Mouse (Mus musculus) myocyte (in vitro differentiated cells): Measurements from ENCODE around the gene Ppp6r3. TPM values are rescaled to one million over a fixed set of nuclear protein-coding genes. Genes with fewer than 3 reads are reported as not detected.

ENCODE experiments used
- H3K27me3 ChIP-seq: one replicate; pipeline ENCODE4 v1.6.1; 2011; ENCODE audit not compliant: control insufficient read depth, insufficient read depth, insufficient read length
- H3K36me3 ChIP-seq: one replicate; pipeline ENCODE4 v1.6.1; 2011; ENCODE audit not compliant: control insufficient read depth, insufficient read depth
- H3K4me2 ChIP-seq: one replicate; pipeline ENCODE4 v1.6.1; 2011; ENCODE audit warnings: low read depth, control low read depth
- H3K4me3 ChIP-seq: one replicate; pipeline ENCODE4 v1.5.1; 2011; ENCODE audit warnings: mild to moderate bottlenecking, control low read depth, moderate library complexity
- H3K79me2 ChIP-seq: one replicate; pipeline ENCODE4 v1.6.1; 2011; ENCODE audit not compliant: control insufficient read depth, insufficient read depth
- H3ac ChIP-seq: one replicate; pipeline ENCODE4 v1.6.1; 2011; ENCODE audit not compliant: control insufficient read depth, insufficient read length
- CEBPB ChIP-seq: IDR thresholded peaks from 2 replicates; pipeline ENCODE4 v1.6.1; 2011; ENCODE audit warnings: mild to moderate bottlenecking, moderate library complexity; ENCODE audit not compliant: poor library complexity, insufficient read depth, severe bottlenecking
- E2F4 ChIP-seq: IDR thresholded peaks from one replicate; pipeline ENCODE4 v1.6.1; 2011; ENCODE audit warnings: mild to moderate bottlenecking, control low read depth, moderate library complexity; ENCODE audit not compliant: insufficient read depth
- MAX ChIP-seq: IDR thresholded peaks from one replicate; pipeline ENCODE4 v1.6.1; 2011; ENCODE audit warnings: low read depth, mild to moderate bottlenecking, control low read depth
- MYOD1 ChIP-seq, 3 experiments: IDR thresholded peaks; one replicate each; pipeline ENCODE4 v1.6.1; 2011; ENCODE audit warnings: control low read depth in 2 of 3, low read depth in 2 of 3, mild to moderate bottlenecking in 2 of 3, moderate library complexity in 1 of 3; ENCODE audit not compliant: insufficient read length in 2 of 3, control insufficient read depth in 1 of 3
- MYOG ChIP-seq, 3 experiments: IDR thresholded peaks; one replicate each; pipeline ENCODE4 v1.6.1; 2011; ENCODE audit warnings: control low read depth in 2 of 3, low read depth in 2 of 3, mild to moderate bottlenecking in 2 of 3; ENCODE audit not compliant: insufficient read length in 2 of 3, control insufficient read depth in 1 of 3, insufficient read depth in 1 of 3
- POLR2A ChIP-seq: IDR thresholded peaks from one replicate; pipeline ENCODE4 v1.6.1; 2011; ENCODE audit warnings: low read depth, mild to moderate bottlenecking, control low read depth, moderate library complexity; ENCODE audit not compliant: insufficient read length
- POLR2AphosphoS2 ChIP-seq: IDR thresholded peaks from one replicate; pipeline ENCODE4 v1.6.1; 2011; ENCODE audit warnings: low read depth, control low read depth; ENCODE audit not compliant: insufficient read length
- REST ChIP-seq: IDR thresholded peaks from one replicate; pipeline ENCODE4 v1.6.1; 2011; ENCODE audit warnings: mild to moderate bottlenecking, control low read depth, moderate library complexity; ENCODE audit not compliant: insufficient read depth, insufficient read length
- SRF ChIP-seq: IDR thresholded peaks from one replicate; pipeline ENCODE4 v1.6.1; 2011; ENCODE audit warnings: low read depth; ENCODE audit not compliant: control insufficient read depth, insufficient read length
- TCF12 ChIP-seq: IDR thresholded peaks from one replicate; pipeline ENCODE4 v1.6.1; 2011; ENCODE audit warnings: mild to moderate bottlenecking, control low read depth; ENCODE audit not compliant: poor library complexity, insufficient read depth, severe bottlenecking
- TCF3 ChIP-seq: IDR thresholded peaks from one replicate; pipeline ENCODE4 v1.6.1; 2011; ENCODE audit warnings: low read depth, control low read depth; ENCODE audit not compliant: insufficient read length
- USF1 ChIP-seq: IDR thresholded peaks from one replicate; pipeline ENCODE4 v1.6.1; 2011; ENCODE audit warnings: low read depth, mild to moderate bottlenecking, control low read depth, moderate library complexity
- polyA plus RNA-seq: library from polyadenylated mRNA; unstranded; fragments of >200 nt; fragmentation: generic; extraction: Trizol; gene quantifications from one replicate; pipeline ENCODE4 v1.2.1, GENCODE M21; 2012; ENCODE audit warnings: missing spikeins

Gene Ppp6r3
- polyA plus RNA-seq, 1 experiment, result 20.2 TPM

DNA sequence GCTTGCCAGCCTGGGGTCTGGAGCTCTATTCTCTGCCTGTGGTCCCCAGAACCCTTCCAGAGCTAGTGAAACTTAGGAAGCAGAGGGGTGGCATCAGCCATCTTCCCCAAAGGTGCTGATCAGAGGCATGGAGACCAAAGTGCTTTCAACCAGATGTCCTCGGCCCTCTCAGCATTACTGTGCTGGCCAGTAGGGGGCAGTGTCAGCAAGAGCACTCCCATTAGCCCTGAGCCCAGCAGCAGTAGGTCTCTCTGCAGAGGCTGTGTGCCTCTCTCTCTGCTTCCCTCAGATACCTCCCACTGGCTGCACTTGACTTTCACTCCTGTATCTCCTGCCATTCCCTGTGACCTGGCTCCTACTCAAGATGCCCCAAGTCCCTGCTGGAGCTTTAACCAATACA lies 11.0 kb upstream of the Ppp6r3 start:
- peaks cover 17% of the 10 kb centered on the region for H3K36me3 ChIP-seq
- H3K79me2 ChIP-seq, result no peaks in the 10 kb centered on the region
- H3K4me2 ChIP-seq, result no peak overlapping the region
- TF ChIP-seq E2F4 (no peak), MYOD1 (IDR thresholded peaks at IDR 0.05; ENCODE audit: control insufficient read depth in 1 of 3, insufficient read length in 2 of 3, low read depth in 2 of 3) (no peak), MAX (no peak), REST (no peak), MYOG (IDR thresholded peaks at IDR 0.05; ENCODE audit: control insufficient read depth in 1 of 3, insufficient read depth in 1 of 3, insufficient read length in 2 of 3, low read depth in 2 of 3) (no peak), TCF3 (no peak), POLR2A (no peak), CEBPB (no peak), USF1 (no peak), POLR2AphosphoS2 (no peak), SRF (no peak)
- H3K27me3 ChIP-seq, result no peaks in the 10 kb centered on the region
- no peak overlapping the region for H3ac ChIP-seq
- H3K4me3 ChIP-seq, result no peak overlapping the region

DNA sequence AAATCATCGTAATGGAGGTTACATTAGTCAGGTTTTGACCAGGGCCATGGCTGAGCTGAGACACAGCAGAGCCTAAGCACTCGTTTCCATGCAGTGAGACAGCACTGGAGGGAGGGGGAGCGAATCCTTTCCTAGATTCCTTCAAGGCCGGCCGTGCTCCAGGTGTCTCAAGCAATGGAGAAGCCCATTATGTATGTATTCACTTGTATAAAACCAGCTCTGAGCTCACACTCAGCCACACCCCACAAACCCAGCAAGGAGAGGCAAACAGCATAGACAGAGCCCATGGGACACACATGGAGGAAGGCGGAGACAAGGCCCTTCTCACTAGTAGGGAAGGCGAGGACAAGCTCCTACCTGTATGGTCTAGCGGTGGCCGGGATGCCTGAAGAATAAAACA lies 10.5 kb upstream of the Ppp6r3 start:
- Histone ChIP-seq H3ac (no peak overlapping the region), H3K36me3 (peaks cover 15% of the 10 kb centered on the region), H3K27me3 (no peaks in the 10 kb centered on the region), H3K4me3 (no peak overlapping the region), H3K79me2 (no peaks in the 10 kb centered on the region), H3K4me2 (no peak overlapping the region)
- no peak for TF ChIP-seq E2F4
- TF ChIP-seq USF1, result no peak
- no peak for TF ChIP-seq SRF
- TF ChIP-seq MYOD1 (IDR thresholded peaks at IDR 0.05; ENCODE audit: control insufficient read depth in 1 of 3, insufficient read length in 2 of 3, low read depth in 2 of 3), result no peak
- TF ChIP-seq POLR2A, result no peak
- no peak for TF ChIP-seq REST
- TF ChIP-seq MYOG (IDR thresholded peaks at IDR 0.05; ENCODE audit: control insufficient read depth in 1 of 3, insufficient read depth in 1 of 3, insufficient read length in 2 of 3, low read depth in 2 of 3), result no peak
- TF ChIP-seq CEBPB, result no peak
- no peak for TF ChIP-seq TCF12
- no peak for TF ChIP-seq POLR2AphosphoS2
- TF ChIP-seq MAX, result no peak
- TF ChIP-seq TCF3, result no peak

GRCm38 (mm10) chr19:3581326-3581725 lies 5.8 kb upstream of the Ppp6r3 start:
- Histone ChIP-seq H3K79me2 (no peaks in the 10 kb centered on the region), H3K4me3 (no peak overlapping the region), H3K4me2 (no peak overlapping the region), H3K36me3 (peaks cover 7% of the 10 kb centered on the region), H3K27me3 (no peaks in the 10 kb centered on the region), H3ac (no peak overlapping the region)
- TF ChIP-seq CEBPB, result no peak
- no peak for TF ChIP-seq POLR2A
- TF ChIP-seq SRF, result no peak
- TF ChIP-seq TCF12, result no peak
- TF ChIP-seq E2F4, result no peak
- TF ChIP-seq POLR2AphosphoS2, result no peak

DNA sequence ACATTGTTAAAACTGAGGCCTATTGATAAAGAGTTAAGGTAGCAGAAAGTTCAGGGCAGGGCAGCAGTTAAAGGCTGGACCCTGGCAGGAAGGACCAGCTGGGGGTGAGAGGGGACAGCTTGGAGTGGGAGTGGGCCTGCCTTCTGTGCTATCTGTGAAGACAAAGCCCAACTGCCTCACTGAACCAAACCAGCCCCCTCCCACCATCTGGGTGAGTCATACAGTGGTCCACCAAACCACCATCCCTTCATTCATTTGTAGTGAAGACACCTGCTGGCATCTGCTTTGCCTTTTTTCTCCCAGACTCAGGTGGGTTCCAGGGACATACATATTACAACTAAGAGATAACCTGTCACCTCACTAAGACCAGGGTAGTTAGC lies 2.4 kb upstream of the Ppp6r3 start:
- Histone ChIP-seq H3K27me3 (no peaks in the 10 kb centered on the region), H3ac (no peak overlapping the region), H3K79me2 (peaks cover 23% of the 10 kb centered on the region), H3K36me3 (no peaks in the 10 kb centered on the region), H3K4me3 (no peak overlapping the region), H3K4me2 (no peak overlapping the region)
- TF ChIP-seq TCF12, result no peak
- no peak for TF ChIP-seq CEBPB

DNA sequence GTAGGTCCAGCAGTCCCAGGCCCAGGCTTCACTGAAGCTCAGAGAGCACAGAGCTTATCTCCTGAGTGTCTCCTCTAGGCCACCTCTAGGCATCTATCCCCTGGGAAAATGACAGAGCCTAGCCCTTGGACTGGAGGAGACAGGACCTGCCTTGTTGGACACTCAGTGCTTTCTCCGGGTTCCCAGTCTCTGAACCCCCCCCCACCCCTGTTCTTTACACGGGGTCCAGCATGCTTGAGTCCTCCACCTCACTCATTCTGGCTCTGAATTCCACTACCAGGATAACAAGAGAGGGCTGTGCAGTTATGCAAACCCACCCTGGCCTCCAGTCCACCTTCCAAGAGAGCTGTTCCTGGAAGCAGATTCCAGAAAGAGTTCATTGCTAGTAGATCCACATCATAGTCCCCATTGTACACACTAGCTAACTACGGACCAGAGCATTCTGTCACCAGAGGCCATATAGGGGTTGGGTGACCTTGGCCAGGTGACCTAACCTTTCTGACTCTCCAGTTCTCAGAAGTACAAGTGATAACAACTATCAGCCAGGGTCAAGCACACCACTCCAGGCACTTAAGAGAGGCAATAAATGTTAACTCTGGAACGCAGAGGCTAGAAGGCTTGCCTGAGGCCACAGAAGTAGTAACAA lies 1.8 kb upstream of the Ppp6r3 start:
- H3K4me3 ChIP-seq, result no peak overlapping the region
- no peaks in the 10 kb centered on the region for H3K36me3 ChIP-seq
- TF ChIP-seq E2F4 (no peak), MAX (no peak), SRF (no peak), TCF3 (no peak), POLR2AphosphoS2 (no peak), REST (no peak), CEBPB (no peak), POLR2A (no peak), USF1 (no peak), MYOD1 (IDR thresholded peaks at IDR 0.05; ENCODE audit: control insufficient read depth in 1 of 3, insufficient read length in 2 of 3, low read depth in 2 of 3) (no peak), MYOG (IDR thresholded peaks at IDR 0.05; ENCODE audit: control insufficient read depth in 1 of 3, insufficient read depth in 1 of 3, insufficient read length in 2 of 3, low read depth in 2 of 3) (no peak), TCF12 (no peak)
- no peaks in the 10 kb centered on the region for H3K27me3 ChIP-seq
- no peak overlapping the region for H3ac ChIP-seq
- H3K4me2 ChIP-seq, result no peak overlapping the region
- H3K79me2 ChIP-seq, result peaks cover 28% of the 10 kb centered on the region
